Mouse (Mus musculus): ENCODE measurements around the gene Svop.

GRCm38 (mm10) chr5:114067982-114068381 is 23.4 kb downstream of the Svop start:
- TF ChIP-seq CTCF (IDR thresholded peaks at IDR 0.05; ENCODE audit: extremely low read depth, insufficient read depth, insufficient read length, insufficient replicate concordance) = no peak
- TF ChIP-seq POLR2A (IDR thresholded peaks at IDR 0.05; ENCODE audit: low read depth, low read length) = no peak
